Mouse (Mus musculus) left cerebral cortex, postnatal 25 days (tissue): Measurements from ENCODE around the gene Gm3173. TPM values are rescaled to one million over a fixed set of nuclear protein-coding genes. Genes with fewer than 3 reads are reported as not detected.
"Not testable (repeated sequence)": the region's sequence is repeated elsewhere in the genome, so short reads cannot be mapped to it uniquely, and the experiment has no call there.

ENCODE experiments used
- DNase-seq, 2 experiments: peaks; one replicate each; pipeline ENCODE4 v3.0.0; 2022; ENCODE audit warnings: low spot score in 2 of 2, mixed read lengths in 1 of 2
- intact Hi-C: fragments of 180-260 bp; cut with DNase I; formaldehyde crosslinking; loops from one replicate; pipeline ENCODE4 v1.15.1; 2025
- total RNA-seq, 2 experiments: library from RNA; stranded (reverse); gene quantifications; 2 replicates each; pipeline ENCODE4 v1.2.3; 2021

Gm3173 gene
- not detected for total RNA-seq

DNA sequence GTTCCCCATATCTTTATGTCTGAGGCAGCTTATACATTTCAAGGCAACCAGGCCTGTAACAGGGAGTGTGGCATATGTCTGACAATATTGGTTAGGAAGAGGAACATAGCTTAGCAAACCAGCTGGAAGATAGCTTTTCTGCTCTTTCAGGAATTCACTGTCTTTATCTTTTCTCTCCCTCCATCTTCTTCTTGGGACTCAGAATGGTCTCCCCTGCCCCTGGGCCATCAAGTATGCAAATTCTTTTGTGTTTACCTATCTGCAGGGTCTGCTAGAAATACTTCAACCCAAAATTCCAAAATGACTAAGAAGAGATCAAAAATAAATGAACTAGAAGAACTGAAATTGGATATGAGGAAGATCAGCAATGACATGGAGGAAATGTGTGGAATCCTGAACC is at the start of gene Gm3173:
Gm3173 (plus strand) TSS at position 301 of the 400 bp plus-strand sequence.
- DNase-seq, intact Hi-C loops: not testable (repeated sequence)

DNA sequence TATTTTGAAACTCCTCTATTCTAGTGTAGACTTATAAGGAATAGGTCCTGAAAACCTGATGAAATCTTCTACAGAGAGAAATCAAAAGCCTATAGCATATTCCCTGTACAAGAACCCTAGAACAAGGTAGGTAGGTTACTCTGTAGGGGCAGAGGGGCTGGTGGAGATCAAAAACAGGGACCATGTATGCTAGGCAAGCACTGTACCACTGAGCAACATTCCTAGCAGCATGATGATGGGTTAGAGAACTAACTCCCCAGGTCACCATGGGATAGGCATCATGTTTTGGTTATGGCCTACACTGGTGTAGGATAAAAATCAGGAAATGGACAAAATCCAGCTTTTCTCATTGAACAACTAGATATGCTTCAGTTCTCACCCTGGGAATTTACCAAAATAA is 45.2 kb upstream of the Gm3173 start:
- intact Hi-C loops, DNase-seq: not testable (repeated sequence)

DNA sequence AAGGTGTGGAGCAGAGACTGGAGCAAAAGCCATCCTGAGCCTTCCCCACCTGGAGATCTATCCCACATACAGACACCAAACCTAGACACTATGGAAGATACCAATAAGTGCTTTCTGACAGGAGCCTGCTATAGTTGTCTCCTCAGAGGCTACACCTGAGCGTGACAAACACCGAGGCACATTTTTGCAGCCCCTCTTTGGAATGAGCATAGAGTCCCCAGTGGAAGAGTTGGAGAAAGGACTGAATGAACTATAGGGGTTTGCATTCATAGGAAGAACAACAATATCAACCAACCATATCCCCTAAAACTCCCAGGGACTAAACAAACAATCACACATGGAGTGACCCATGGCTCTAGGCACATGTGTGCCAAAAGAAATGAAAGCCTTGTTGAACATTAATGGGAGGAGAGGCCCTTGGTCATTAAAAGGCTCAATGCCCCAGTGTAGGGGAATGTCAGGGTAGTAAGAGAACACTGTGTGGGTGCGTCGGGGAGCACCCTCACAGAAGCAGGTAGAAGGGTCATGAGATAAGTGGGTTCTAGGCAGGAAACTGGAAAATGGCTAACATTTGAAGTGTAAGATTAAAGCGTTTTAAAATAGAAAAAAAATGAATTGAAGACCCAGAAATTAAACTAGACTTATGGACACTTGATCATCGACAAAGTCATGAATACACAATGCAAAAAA is 37.8 kb upstream of the Gm3173 start:
- DNase-seq, intact Hi-C loops: not testable (repeated sequence)

DNA sequence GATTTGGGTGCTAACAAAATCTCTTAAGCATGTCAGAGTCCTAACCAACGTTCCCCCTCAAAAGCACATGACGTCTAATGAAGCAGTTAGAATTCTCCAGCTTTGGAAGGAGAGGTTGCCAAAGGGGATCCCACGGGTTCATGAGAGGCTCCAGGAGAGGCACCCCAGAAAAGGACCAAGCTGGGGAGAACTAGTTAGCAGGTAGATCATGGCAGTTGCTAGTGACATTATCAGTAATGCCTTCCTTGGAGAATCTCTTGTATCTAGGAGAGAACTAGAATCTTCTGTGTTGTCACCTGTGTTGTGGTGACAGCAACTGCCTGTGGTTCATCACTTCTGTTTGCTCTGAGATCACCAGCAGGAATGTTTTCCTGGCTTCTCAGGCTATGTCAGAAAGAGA is 33.6 kb upstream of the Gm3173 start, which contains the start of gene Gm3159:
Gm3159 (plus strand) TSS at position 301 of the 400 bp plus-strand sequence.
- intact Hi-C loops, DNase-seq: not testable (repeated sequence)

DNA sequence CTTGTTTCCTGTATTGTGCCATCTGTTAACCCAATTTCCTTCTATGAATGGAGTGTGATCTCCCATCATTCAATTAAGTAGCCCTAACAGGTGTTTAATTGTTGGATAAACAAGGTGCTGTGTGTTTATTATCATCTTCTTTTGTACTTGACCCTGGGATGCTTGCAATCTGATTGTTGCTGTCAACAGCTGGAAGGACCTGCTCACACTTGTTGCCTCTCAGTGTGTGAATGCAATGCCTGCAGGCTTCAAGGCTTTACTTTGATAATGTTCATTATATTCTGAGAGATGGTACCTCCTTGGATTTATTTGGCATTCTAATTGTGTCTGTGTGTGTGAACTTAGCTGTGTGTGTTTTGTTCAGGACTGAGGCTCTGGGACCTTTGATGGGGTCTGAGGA is 32.2 kb upstream of the Gm3173 start:
- intact Hi-C loops, DNase-seq: not testable (repeated sequence)

DNA sequence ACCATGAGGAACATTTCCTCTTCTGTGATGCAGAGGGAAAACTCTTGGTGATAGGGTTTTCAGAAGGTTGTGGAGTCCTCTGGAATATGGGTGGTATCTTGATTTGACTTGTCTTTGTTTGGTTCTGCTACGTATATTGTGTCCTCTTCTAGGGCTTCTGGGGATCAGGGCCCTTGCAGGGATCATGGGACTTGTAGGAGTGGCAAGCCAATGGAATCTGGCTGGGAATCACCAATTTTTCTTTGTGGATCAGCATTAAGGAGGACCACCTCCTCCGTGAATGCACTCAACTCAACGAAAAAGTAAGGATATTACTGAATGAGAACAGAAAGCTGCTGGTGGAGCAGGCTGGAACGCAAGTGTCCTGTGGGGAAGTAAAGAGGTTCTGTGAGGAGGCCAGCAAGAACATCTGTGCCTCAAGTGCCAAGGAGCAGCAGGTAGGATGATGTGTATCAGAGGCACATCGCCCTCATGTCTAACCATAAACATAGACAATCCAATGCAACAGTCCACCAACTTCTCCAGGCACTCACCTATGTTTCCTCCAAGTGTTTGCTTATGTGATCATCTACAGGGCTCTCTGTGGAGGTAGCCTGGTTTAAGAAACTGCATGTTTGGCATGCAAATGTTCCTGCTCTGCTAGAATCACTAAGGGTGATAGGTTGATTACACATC is 30.5 kb upstream of the Gm3173 start:
- DNase-seq, intact Hi-C loops: not testable (repeated sequence)

DNA sequence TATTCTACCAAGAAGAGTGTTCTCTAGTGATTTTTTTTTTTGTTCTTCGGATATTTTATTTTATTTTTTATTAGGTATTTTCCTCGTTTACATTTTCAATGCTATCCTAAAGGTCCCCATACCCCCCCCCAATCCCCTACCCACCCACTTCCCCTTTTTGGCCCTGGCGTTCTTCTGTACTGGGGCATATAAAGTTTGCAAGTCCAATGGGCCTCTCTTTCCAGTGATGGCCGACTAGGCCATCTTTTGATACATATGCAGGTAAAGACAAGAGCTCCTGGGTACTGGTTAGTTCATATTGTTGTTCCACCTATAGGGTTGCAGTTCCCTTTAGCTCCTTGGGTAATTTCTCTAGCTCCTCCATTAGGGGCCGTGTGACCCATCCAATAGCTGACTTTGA is 29.5 kb upstream of the Gm3173 start:
- intact Hi-C loops, DNase-seq: not testable (repeated sequence)

DNA sequence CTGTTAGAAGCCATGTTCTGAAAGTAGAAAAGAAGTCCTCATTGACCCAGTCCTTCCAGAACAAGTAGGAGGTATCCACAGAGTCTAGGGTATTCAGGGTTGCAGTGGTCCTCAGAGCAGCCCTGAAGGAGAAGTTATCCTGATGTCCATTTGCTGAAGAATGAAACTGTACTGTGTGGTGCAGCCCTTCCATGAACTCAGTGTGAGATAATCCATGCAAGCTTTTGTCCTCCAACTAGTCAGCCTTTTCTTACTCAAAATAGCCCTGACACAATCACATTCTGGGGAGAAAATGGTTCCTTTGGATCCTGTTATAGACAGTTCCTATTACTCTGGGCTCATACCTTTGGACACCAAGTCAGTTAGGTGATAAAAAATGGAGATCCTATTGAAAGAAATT is 27.0 kb upstream of the Gm3173 start:
- DNase-seq, intact Hi-C loops: not testable (repeated sequence)

DNA sequence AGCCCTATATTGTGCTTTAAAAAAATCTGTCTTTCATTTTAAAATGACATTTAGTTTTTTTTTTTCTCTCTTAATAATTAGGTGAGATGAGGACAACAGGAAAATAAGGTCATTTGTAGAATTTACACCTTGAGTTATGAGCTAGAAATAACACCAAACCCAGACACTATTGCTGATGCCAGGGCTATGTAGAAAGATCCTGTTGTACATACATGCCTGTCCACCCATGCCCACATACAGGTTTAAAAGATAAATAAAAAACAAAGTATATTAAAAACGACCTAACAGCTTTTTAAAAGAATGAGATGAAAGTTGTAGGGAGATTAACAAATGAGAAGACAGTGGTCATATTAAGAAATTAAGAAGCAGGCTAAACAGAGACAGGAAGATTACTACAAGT is 20.9 kb upstream of the Gm3173 start:
- intact Hi-C loops, result not testable (repeated sequence)
- peak in 1 of 2 experiments; percentile 11 for DNase-seq

DNA sequence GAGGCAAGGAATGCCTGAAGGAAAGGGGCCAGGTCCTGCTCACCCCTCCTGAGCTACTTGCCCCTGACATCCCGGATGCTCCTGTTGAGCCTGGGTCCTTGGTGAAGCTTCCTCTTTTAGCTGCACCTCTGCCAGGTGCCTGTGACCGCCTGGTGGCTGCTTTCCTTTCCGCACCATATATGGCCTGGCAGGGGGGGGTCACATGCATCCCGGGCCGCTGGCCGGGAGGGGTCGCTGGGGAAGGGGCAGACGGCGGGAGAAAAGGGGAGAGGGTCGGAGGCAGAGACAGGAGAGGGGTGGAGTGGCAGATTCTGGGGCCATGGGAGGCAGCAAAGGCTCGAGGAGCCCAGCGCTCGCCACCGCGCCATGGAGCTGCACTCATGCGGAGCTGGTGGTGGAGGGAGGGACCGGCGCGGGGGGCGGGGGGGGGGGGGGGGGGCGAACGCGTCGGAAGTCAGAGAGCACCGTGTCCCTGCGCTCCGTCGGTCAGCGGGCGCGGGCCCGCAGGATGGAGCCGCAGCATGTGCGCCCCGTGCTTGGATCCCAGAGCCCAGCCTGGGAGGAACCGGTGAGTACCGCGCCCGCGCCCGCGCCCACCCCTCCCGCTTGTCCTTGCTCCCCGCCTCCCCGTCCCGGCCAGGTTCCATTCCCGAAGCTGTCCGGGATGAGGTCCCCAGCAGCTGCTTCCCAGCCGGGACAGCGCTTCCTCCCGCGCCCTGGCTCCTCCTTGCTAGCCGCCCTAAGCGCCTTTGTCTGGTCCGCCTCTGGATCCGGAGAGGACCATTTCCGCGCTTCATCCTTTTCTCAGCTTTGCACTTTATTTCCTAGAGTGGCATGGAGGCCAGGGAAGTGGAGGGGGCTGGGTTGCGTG is 15.6 kb upstream of the Gm3173 start, which contains the start of gene Gm3164:
Gm3164 (plus strand) TSS at position 484 of the 871 bp plus-strand sequence.
- DNase-seq, result peak in 1 of 2 experiments; percentile 11
- intact Hi-C loops, result not testable (repeated sequence)

DNA sequence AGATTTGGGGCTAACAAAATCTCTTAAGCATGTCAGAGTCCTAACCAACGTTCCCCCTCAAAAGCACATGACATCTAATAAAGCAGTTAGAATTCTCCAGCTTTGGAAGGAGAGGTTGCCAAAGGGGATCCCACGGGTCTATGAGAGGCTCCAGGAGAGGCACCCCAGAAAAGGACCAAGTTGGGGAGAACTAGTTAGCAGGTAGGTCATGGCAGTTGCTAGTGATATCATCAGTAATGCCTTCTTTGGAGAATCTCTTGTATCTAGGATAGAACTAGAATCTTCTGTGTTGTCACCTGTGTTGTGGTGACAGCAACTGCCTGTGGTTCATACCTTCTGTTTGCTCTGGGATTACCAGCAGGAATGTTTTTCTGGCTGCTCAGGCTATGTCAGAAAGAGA is 50.7 kb downstream of the Gm3173 start, which contains the start of gene Gm3182:
Gm3182 (plus strand) TSS at position 301 of the 400 bp plus-strand sequence.
- DNase-seq, intact Hi-C loops: not testable (repeated sequence)

DNA sequence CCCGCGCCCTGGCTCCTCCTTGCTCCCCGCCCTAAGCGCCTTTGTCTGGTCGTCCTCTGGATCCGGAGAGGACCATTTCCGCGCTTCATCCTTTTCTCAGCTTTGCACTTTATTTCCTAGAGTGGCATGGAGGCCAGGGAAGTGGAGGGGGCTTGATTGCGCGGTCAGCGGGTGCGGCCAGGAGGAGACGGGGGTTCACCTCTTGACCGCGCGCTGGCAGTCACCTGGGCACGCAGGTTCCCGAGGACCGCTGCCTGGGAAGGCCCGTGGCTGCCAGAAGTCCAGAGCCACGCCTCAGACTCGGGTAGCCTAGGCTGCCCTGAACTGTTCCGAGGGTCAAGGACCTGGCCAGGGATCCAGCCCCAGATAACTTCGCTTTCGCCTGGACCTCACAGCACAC is 68.6 kb downstream of the Gm3173 start:
- DNase-seq, intact Hi-C loops: not testable (repeated sequence)

DNA sequence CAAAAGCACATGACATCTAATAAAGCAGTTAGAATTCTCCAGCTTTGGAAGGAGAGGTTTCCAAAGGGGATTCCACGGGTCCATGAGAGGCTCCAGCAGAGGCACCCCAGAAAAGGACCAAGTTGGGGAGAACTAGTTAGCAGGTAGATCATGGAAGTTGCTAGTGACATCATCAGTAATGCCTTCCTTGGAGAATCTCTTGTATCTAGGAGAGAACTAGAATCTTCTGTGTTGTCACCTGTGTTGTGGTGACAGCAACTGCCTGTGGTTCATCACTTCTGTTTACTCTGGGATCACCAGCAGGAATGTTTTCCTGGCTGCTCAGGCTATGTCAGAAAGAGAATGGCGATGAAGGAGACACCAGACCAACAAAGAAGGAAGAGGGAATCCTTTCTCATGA is 124.3 kb downstream of the Gm3173 start, which contains the start of gene Gm3047:
Gm3047 (plus strand) TSS at position 301 of the 400 bp plus-strand sequence.
- intact Hi-C loops, result not testable (repeated sequence)

More for the DNA sequence above, 124.3 kb downstream of the Gm3173 start, which contains the start of gene Gm3047:
- DNase-seq, result not testable (repeated sequence)

Other genes starting within 250 kb of the Gm3173 start
- gene Gm2974, start 248.4 kb upstream of the Gm3173 start, total RNA-seq, result under 1 TPM; 0.34 to 0.46 TPM
- gene Gm3138, start 181.4 kb upstream of the Gm3173 start, total RNA-seq, result not detected
- not detected for gene Gm3149, start 113.7 kb upstream of the Gm3173 start, total RNA-seq
- gene 2610042L04Rik, start 96.2 kb upstream of the Gm3173 start, total RNA-seq, result under 1 TPM; 0.87 to 0.96 TPM
- not detected for gene Gm3159, start 33.5 kb upstream of the Gm3173 start, total RNA-seq
- gene Gm3164, start 15.5 kb upstream of the Gm3173 start, total RNA-seq, result under 1 TPM; 0.46 to 0.94 TPM
- not detected for gene Gm3182, start 50.8 kb downstream of the Gm3173 start, total RNA-seq
- gene Gm3047, start 124.4 kb downstream of the Gm3173 start, total RNA-seq, result not detected
- under 1 TPM; 0.32 to 0.44 TPM for gene Gm8159, start 201.4 kb downstream of the Gm3173 start, total RNA-seq
- under 1 TPM in 1 of 2 experiments, not detected in 1; 0.23 TPM for gene Gm3239, start 233.2 kb downstream of the Gm3173 start, total RNA-seq